Mouse (Mus musculus) CH12.LX (cell line): ENCODE results near the gene Gm17087. TPM values are rescaled to one million over a fixed set of nuclear protein-coding genes. Genes with fewer than 3 reads are reported as not detected.

Source experiments
- DNase-seq: peaks from one replicate; pipeline ENCODE4 v3.0.0-alpha.2; 2013; ENCODE audit errors: extremely low read depth
- H3K27ac ChIP-seq: 2 replicates; pipeline ENCODE4 v1.5.1; 2012; ENCODE audit warnings: low read depth, mild to moderate bottlenecking, control low read depth, moderate library complexity; ENCODE audit not compliant: insufficient read depth
- H3K27me3 ChIP-seq: replicated peaks from 2 replicates; pipeline ENCODE3; 2012; ENCODE audit warnings: inconsistent platforms
- H3K36me3 ChIP-seq, 2 experiments: replicated peaks in 1 of 2; 2 replicates each; pipeline versions ENCODE3 to v1.6.1; 2012; ENCODE audit warnings: inconsistent platforms in 1 of 2, low read length in 1 of 2, mild to moderate bottlenecking in 1 of 2, mixed read lengths in 1 of 2, moderate library complexity in 1 of 2; ENCODE audit not compliant: control insufficient read depth in 1 of 2, insufficient read depth in 1 of 2
- H3K4me1 ChIP-seq, 2 experiments: 2 replicates each; pipeline ENCODE4 v1.6.1; 2012; ENCODE audit warnings: inconsistent platforms in 1 of 2, moderate library complexity in 1 of 2; ENCODE audit not compliant: insufficient read depth in 2 of 2, control insufficient read depth in 1 of 2
- H3K4me2 ChIP-seq: 2 replicates; pipeline ENCODE4 v1.6.1; 2012; ENCODE audit warnings: low read depth, mild to moderate bottlenecking, control low read depth; ENCODE audit not compliant: poor library complexity, insufficient read depth, severe bottlenecking
- H3K4me3 ChIP-seq, 3 experiments: fragments of 150-350 bp in 1 of 3; sonication (generic) in 1 of 3; replicated peaks in 1 of 3; 2 replicates each; pipeline versions ENCODE3 to v1.5.1; 2011 to 2012; ENCODE audit warnings: low read depth in 2 of 3, low read length in 2 of 3, mild to moderate bottlenecking in 2 of 3, moderate library complexity in 2 of 3, control low read depth in 1 of 3, improper control_type of control experiment in 1 of 3, inconsistent platforms in 1 of 3, mixed read lengths in 1 of 3; ENCODE audit not compliant: poor library complexity in 1 of 3
- H3K79me2 ChIP-seq: replicated peaks from 2 replicates; pipeline ENCODE4 v1.6.1; 2012; ENCODE audit warnings: mild to moderate bottlenecking, moderate library complexity; ENCODE audit not compliant: control insufficient read depth, poor library complexity, insufficient read depth, severe bottlenecking; ENCODE audit errors: extremely low read depth
- H3K9ac ChIP-seq: 2 replicates; pipeline ENCODE4 v1.6.1; 2012; ENCODE audit warnings: low read depth, mild to moderate bottlenecking, control low read depth, moderate library complexity; ENCODE audit not compliant: insufficient read depth
- H3K9me3 ChIP-seq: replicated peaks from 2 replicates; pipeline ENCODE3; 2012; ENCODE audit warnings: low read length, inconsistent platforms, mixed read lengths
- BHLHE40 ChIP-seq: IDR thresholded peaks from 2 replicates; pipeline ENCODE4 v1.6.1; 2011; ENCODE audit warnings: mild to moderate bottlenecking, low read depth, low read length, improper control_type of control experiment
- CHD1 ChIP-seq: IDR thresholded peaks from 2 replicates; pipeline ENCODE4 v1.6.1; 2012; ENCODE audit warnings: low read depth, low read length, improper control_type of control experiment, inconsistent platforms
- CHD2 ChIP-seq: IDR thresholded peaks from 2 replicates; pipeline ENCODE4 v1.6.1; 2011; ENCODE audit warnings: low read length, improper control_type of control experiment
- CTCF ChIP-seq, 2 experiments: IDR thresholded peaks in 1 of 2; conservative IDR thresholded peaks in 1 of 2; 2 replicates each; pipeline ENCODE4 v1.5.1; 2011 to 2012; ENCODE audit warnings: low read depth in 2 of 2, low read length in 2 of 2, improper control_type of control experiment in 1 of 2, inconsistent platforms in 1 of 2, mild to moderate bottlenecking in 1 of 2, moderate library complexity in 1 of 2
- E2F4 ChIP-seq: IDR thresholded peaks from 2 replicates; pipeline ENCODE4 v1.6.1; 2011; ENCODE audit warnings: low read depth, low read length, improper control_type of control experiment; ENCODE audit not compliant: insufficient replicate concordance
- ELF1 ChIP-seq: IDR thresholded peaks from 2 replicates; pipeline ENCODE4 v1.6.1; 2014; ENCODE audit warnings: low read depth, mild to moderate bottlenecking, inconsistent platforms, low read length, improper control_type of control experiment
- GABPA ChIP-seq: IDR thresholded peaks from 2 replicates; pipeline ENCODE4 v1.6.1; 2012; ENCODE audit warnings: low read depth, low read length, improper control_type of control experiment, inconsistent platforms; ENCODE audit not compliant: insufficient replicate concordance
- HCFC1 ChIP-seq: IDR thresholded peaks from 2 replicates; pipeline ENCODE4 v1.6.1; 2012; ENCODE audit warnings: low read depth, mild to moderate bottlenecking, inconsistent platforms, low read length, improper control_type of control experiment
- IRF4 ChIP-seq: IDR thresholded peaks from 2 replicates; pipeline ENCODE4 v1.6.1; 2014; ENCODE audit warnings: low read depth, mild to moderate bottlenecking, inconsistent platforms, low read length, improper control_type of control experiment
- JUN ChIP-seq: IDR thresholded peaks from 2 replicates; pipeline ENCODE4 v1.6.1; 2011; ENCODE audit warnings: low read depth, mild to moderate bottlenecking, low read length, improper control_type of control experiment, moderate library complexity; ENCODE audit not compliant: insufficient read depth
- JUND ChIP-seq: conservative IDR thresholded peaks from 2 replicates; pipeline ENCODE4 v1.6.1; 2011; ENCODE audit warnings: low read depth, low read length, improper control_type of control experiment
- KAT2A ChIP-seq: IDR thresholded peaks from 2 replicates; pipeline ENCODE4 v1.6.1; 2012; ENCODE audit warnings: low read length, improper control_type of control experiment, inconsistent platforms; ENCODE audit not compliant: insufficient replicate concordance
- MAFK ChIP-seq: IDR thresholded peaks from 2 replicates; pipeline ENCODE4 v1.6.1; 2011; ENCODE audit warnings: low read length, improper control_type of control experiment; ENCODE audit not compliant: insufficient replicate concordance
- MAX ChIP-seq: IDR thresholded peaks from 2 replicates; pipeline ENCODE4 v1.6.1; 2011; ENCODE audit warnings: low read length, improper control_type of control experiment
- MEF2A ChIP-seq: IDR thresholded peaks from 2 replicates; pipeline ENCODE4 v1.6.1; 2014; ENCODE audit warnings: low read depth, mild to moderate bottlenecking, inconsistent platforms, low read length, improper control_type of control experiment, borderline replicate concordance
- MYC ChIP-seq: IDR thresholded peaks from 2 replicates; pipeline ENCODE4 v1.6.1; 2011; ENCODE audit warnings: low read depth, mild to moderate bottlenecking, improper control_type of control experiment, low read length
- NELFE ChIP-seq: IDR thresholded peaks from 2 replicates; pipeline ENCODE4 v1.6.1; 2011; ENCODE audit warnings: low read depth, low read length, improper control_type of control experiment
- NRF1 ChIP-seq: IDR thresholded peaks from 2 replicates; pipeline ENCODE4 v1.6.1; 2014; ENCODE audit warnings: low read depth, mild to moderate bottlenecking, inconsistent platforms, low read length, improper control_type of control experiment, moderate library complexity
- PAX5 ChIP-seq: IDR thresholded peaks from 2 replicates; pipeline ENCODE4 v1.6.1; 2012; ENCODE audit warnings: low read length, inconsistent platforms, mixed read lengths
- POLR2A ChIP-seq: IDR thresholded peaks from 2 replicates; pipeline ENCODE4 v1.6.1; 2011; ENCODE audit warnings: low read depth, mild to moderate bottlenecking, improper control_type of control experiment, low read length
- POLR2AphosphoS2 ChIP-seq: IDR thresholded peaks from 2 replicates; pipeline ENCODE4 v1.6.1; 2011; ENCODE audit warnings: low read depth, low read length, improper control_type of control experiment
- RAD21 ChIP-seq: IDR thresholded peaks from 2 replicates; pipeline ENCODE4 v1.6.1; 2011; ENCODE audit warnings: low read depth, mild to moderate bottlenecking, low read length, improper control_type of control experiment, moderate library complexity
- RCOR1 ChIP-seq: conservative IDR thresholded peaks from 2 replicates; pipeline ENCODE4 v1.6.1; 2012; ENCODE audit warnings: low read depth, mild to moderate bottlenecking, inconsistent platforms, low read length, improper control_type of control experiment
- SIN3A ChIP-seq: IDR thresholded peaks from 2 replicates; pipeline ENCODE4 v1.6.1; 2012; ENCODE audit warnings: low read length, improper control_type of control experiment, inconsistent platforms
- SMC3 ChIP-seq: IDR thresholded peaks from 2 replicates; pipeline ENCODE4 v1.6.1; 2011; ENCODE audit warnings: low read depth, low read length, improper control_type of control experiment
- TBP ChIP-seq: conservative IDR thresholded peaks from 2 replicates; pipeline ENCODE4 v1.6.1; 2011; ENCODE audit warnings: low read depth, low read length, improper control_type of control experiment
- TCF12 ChIP-seq: IDR thresholded peaks from 2 replicates; pipeline ENCODE4 v1.6.1; 2014; ENCODE audit warnings: low read depth, mild to moderate bottlenecking, inconsistent platforms, low read length, improper control_type of control experiment
- UBTF ChIP-seq: IDR thresholded peaks from 2 replicates; pipeline ENCODE4 v1.6.1; 2012; ENCODE audit warnings: low read depth, mild to moderate bottlenecking, inconsistent platforms, low read length, improper control_type of control experiment, moderate library complexity
- USF2 ChIP-seq: conservative IDR thresholded peaks from 2 replicates; pipeline ENCODE4 v1.6.1; 2011; ENCODE audit warnings: low read depth, low read length, improper control_type of control experiment
- ZC3H11A ChIP-seq: IDR thresholded peaks from 2 replicates; pipeline ENCODE4 v1.6.1; 2012; ENCODE audit warnings: low read depth, mild to moderate bottlenecking, inconsistent platforms, low read length, improper control_type of control experiment
- ZKSCAN1 ChIP-seq: IDR thresholded peaks from 2 replicates; pipeline ENCODE4 v1.6.1; 2012; ENCODE audit warnings: low read depth, inconsistent platforms, low read length, improper control_type of control experiment, borderline replicate concordance
- ZNF384 ChIP-seq: IDR thresholded peaks from 2 replicates; pipeline ENCODE4 v1.6.1; 2012; ENCODE audit warnings: low read depth, low read length, improper control_type of control experiment, inconsistent platforms
- dilution Hi-C: fragments of 300-500 bp; cut with MboI; formaldehyde crosslinking; loops from 2 replicates; pipeline ENCODE4 v1.14.3; 2020; ENCODE audit warnings: low sequenced_read_pairs; ENCODE audit not compliant: extremely low pct_unique_long_range_greater_than_20kb, extremely low pct_ligation_motif_present
- in situ Hi-C: fragments of 300-500 bp; cut with MboI; formaldehyde crosslinking; loops from 3 replicates; pipeline ENCODE4 v1.14.3; 2019; ENCODE audit warnings: low sequenced_read_pairs, low pct_ligation_motif_present, low pct_unique_long_range_greater_than_20kb, mixed read lengths
- polyA plus RNA-seq: library from polyadenylated mRNA; unstranded; fragments of >175 nt; gene quantifications from 2 replicates; pipeline ENCODE4 v1.2.1, GENCODE M21; 2012; ENCODE audit warnings: low read depth; ENCODE audit not compliant: insufficient read length
- total RNA-seq, 2 experiments: library from RNA; depleted of rRNA; stranded (reverse); fragments of 300-350 nt in 1 of 2; fragments of >200 nt in 1 of 2; gene quantifications; 2 replicates each; pipeline ENCODE4 v1.2.3; 2012 to 2014

Gene Gm17087
- total and polyA plus RNA-seq, 3 experiments: 1.2 TPM; not detected in 2

- dilution Hi-C loops (no loop called here), in situ Hi-C loops (no loop called here)
- Histone ChIP-seq H3K79me2 (no peaks in the 10 kb centered on the region), H3K27ac (no peak overlapping the region), H3K4me3 (no peak overlapping the region), H3K9ac (no peak overlapping the region), H3K27me3 (peaks cover 11% of the 10 kb centered on the region), H3K36me3 (no peaks in the 10 kb centered on the region), H3K9me3 (no peaks in the 10 kb centered on the region), H3K4me1 (no peaks in the 10 kb centered on the region), H3K4me2 (no peak overlapping the region)
- TF ChIP-seq MAX (no peak), CTCF (conservative IDR thresholded peaks at IDR 0.05 in 1 of 2, IDR thresholded peaks at IDR 0.05 in 1 of 2; ENCODE audit: low read depth in 2 of 2, low read length in 2 of 2) (no peak), ELF1 (no peak), NRF1 (no peak), POLR2AphosphoS2 (no peak), GABPA (no peak), SMC3 (no peak), JUND (no peak), IRF4 (no peak), MYC (no peak), E2F4 (no peak), HCFC1 (no peak), POLR2A (no peak), ZNF384 (no peak), USF2 (no peak), CHD1 (no peak), MEF2A (no peak), JUN (no peak)
- DNase-seq: no peak
Observed at GRCm38 (mm10) chr17:8581579-8581978, 14.8 kb upstream of the Gm17087 start.

- H3K79me2 ChIP-seq: no peaks in the 10 kb centered on the region
- H3K36me3 ChIP-seq: no peaks in the 10 kb centered on the region
- H3K4me2 ChIP-seq: no peak overlapping the region
- H3K27ac ChIP-seq: no peak overlapping the region
- TF ChIP-seq TBP (no peak), BHLHE40 (no peak), SIN3A (no peak), HCFC1 (no peak), MEF2A (no peak), TCF12 (no peak), CHD2 (no peak), JUND (no peak), KAT2A (no peak), RAD21 (peak; percentile 40), RCOR1 (no peak), PAX5 (no peak), ZKSCAN1 (no peak), POLR2A (no peak), ZC3H11A (no peak), SMC3 (peak; percentile 32), UBTF (no peak), CTCF (conservative IDR thresholded peaks at IDR 0.05 in 1 of 2, IDR thresholded peaks at IDR 0.05 in 1 of 2; ENCODE audit: low read depth in 2 of 2, low read length in 2 of 2) (peak; percentile 62 to 78), NELFE (no peak), MAFK (no peak), JUN (no peak), MAX (no peak), USF2 (no peak), GABPA (no peak), CHD1 (no peak), NRF1 (no peak), ELF1 (no peak)
- H3K4me1 ChIP-seq: no peaks in the 10 kb centered on the region
- H3K4me3 ChIP-seq: no peak overlapping the region
- no peak overlapping the region for H3K9ac ChIP-seq
- dilution Hi-C loops (no loop called here), in situ Hi-C loops (no loop called here)
- peaks cover 6% of the 10 kb centered on the region for H3K27me3 ChIP-seq
- H3K9me3 ChIP-seq: no peaks in the 10 kb centered on the region
- DNase-seq: peak; percentile 40
Observed at GRCm38 (mm10) chr17:8580360-8580759, 13.6 kb upstream of the Gm17087 start.
